Mouse (Mus musculus): ENCODE data around the gene Dyrk1a.

- TF ChIP-seq CTCF (conservative IDR thresholded peaks at IDR 0.05; ENCODE audit: insufficient read depth, insufficient read length, low read depth, low read length) (no peak), POLR2A (IDR thresholded peaks at IDR 0.05; ENCODE audit: low read depth, low read length) (no peak)
These were observed 23.8 kb upstream of the Dyrk1a start for GRCm38 (mm10) chr16:94545781-94546562.

Data from kidney, adult 2 months (tissue).